Mouse (Mus musculus) stomach, postnatal 0 days (tissue): ENCODE results near the gene Srsf1. TPM values are rescaled to one million over a fixed set of nuclear protein-coding genes. Genes with fewer than 3 reads are reported as not detected.

Experiments used
- ATAC-seq: fragments of 200-750 bp; cut with Nextera tagmentation; 2 replicates; pipeline ENCODE4 v1.8.0; 2017; ENCODE audit not compliant: low FRiP score, low TSS enrichment
- DNase-seq: peaks from one replicate; pipeline ENCODE4 v3.0.0-alpha.2; 2016; ENCODE audit warnings: low spot score
- H3K27ac ChIP-seq: fragments of 300-500 bp; sonication (generic); replicated peaks from 2 replicates; pipeline ENCODE4 v1.5.1; 2014; ENCODE audit warnings: mild to moderate bottlenecking, control low read depth
- H3K27me3 ChIP-seq: fragments of 300-500 bp; sonication (generic); 2 replicates; pipeline ENCODE4 v1.6.1; 2014; ENCODE audit warnings: low read length; ENCODE audit not compliant: control insufficient read depth, insufficient read depth
- H3K36me3 ChIP-seq: fragments of 300-500 bp; sonication (generic); 2 replicates; pipeline ENCODE4 v1.6.1; 2014; ENCODE audit warnings: low read length, mixed read lengths; ENCODE audit not compliant: control insufficient read depth, insufficient read depth
- H3K4me1 ChIP-seq: fragments of 300-500 bp; sonication (generic); replicated peaks from 2 replicates; pipeline ENCODE4 v1.6.1; 2014; ENCODE audit warnings: antibody characterized with exemption; ENCODE audit not compliant: control insufficient read depth, insufficient read depth
- H3K4me2 ChIP-seq: fragments of 300-500 bp; sonication (generic); replicated peaks from 2 replicates; pipeline ENCODE4 v1.6.1; 2014; ENCODE audit warnings: low read depth, mild to moderate bottlenecking, control low read depth, moderate library complexity
- H3K4me3 ChIP-seq: fragments of 300-500 bp; sonication (generic); 2 replicates; pipeline ENCODE4 v1.5.1; 2014; ENCODE audit warnings: low read depth, low read length, control low read depth
- H3K9ac ChIP-seq: fragments of 300-500 bp; sonication (generic); 2 replicates; pipeline ENCODE4 v1.6.1; 2014; ENCODE audit warnings: mild to moderate bottlenecking, low read length, control low read depth, mixed read lengths
- H3K9me3 ChIP-seq: fragments of 300-500 bp; sonication (generic); 2 replicates; pipeline ENCODE4 v1.6.1; 2016; ENCODE audit warnings: low read length; ENCODE audit not compliant: control insufficient read depth
- CTCF ChIP-seq: IDR thresholded peaks from 2 replicates; pipeline ENCODE4 v1.5.1; 2016; ENCODE audit warnings: antibody characterized with exemption, low read depth, mild to moderate bottlenecking, moderate library complexity
- EP300 ChIP-seq: optimal IDR thresholded peaks from 2 replicates; pipeline ENCODE3; 2016; ENCODE audit warnings: antibody characterized with exemption
- WGBS: fragments of 180-500 bp; shearing (Covaris S2); extraction: QIAGEN DNeasy Blood & Tissue Kit; methylation state at CpG from one replicate; pipeline ENCODE4 v1.1.7; 2014; 5-methylcytosine and 5-hydroxymethylcytosine counted together
- polyA plus RNA-seq: library from polyadenylated mRNA; unstranded; fragments of >200 nt; fragmentation: Nextera tagmentation; extraction: Ambion mirVana; gene quantifications from 2 replicates; pipeline ENCODE4 v1.2.1, GENCODE M21; 2015

The Srsf1 gene
- polyA plus RNA-seq, 1 experiment from 2014 or later = 97.5 TPM

GRCm38 (mm10) chr11:88011208-88011913, 35.8 kb upstream of the Srsf1 start:
- H3K4me3 ChIP-seq = no peak overlapping the region
- no peak overlapping the region for H3K4me2 ChIP-seq
- DNase-seq (peak; percentile 52), ATAC-seq (peak; percentile 66; the same call in 1 of the 2 replicates)
- no peaks in the 10 kb centered on the region for H3K36me3 ChIP-seq
- 40% methylated on average over 11 of the region's 11 CpGs for WGBS
- no peak overlapping the region for H3K9ac ChIP-seq
- TF ChIP-seq EP300 (no peak), CTCF (no peak)
- no peaks in the 10 kb centered on the region for H3K9me3 ChIP-seq
- peaks cover 6% of the 10 kb centered on the region; the same call in 1 of the 2 replicates for H3K4me1 ChIP-seq
- no peaks in the 10 kb centered on the region for H3K27me3 ChIP-seq
- H3K27ac ChIP-seq = no peak overlapping the region

- no peak overlapping the region for H3K9ac ChIP-seq
- H3K27ac ChIP-seq = no peak overlapping the region
- H3K4me2 ChIP-seq = no peak overlapping the region
- no peak overlapping the region for H3K4me3 ChIP-seq
- H3K27me3 ChIP-seq = no peaks in the 10 kb centered on the region
- 81% methylated on average over 7 of the region's 7 CpGs for WGBS
- H3K9me3 ChIP-seq = no peaks in the 10 kb centered on the region
- ATAC-seq (no peak), DNase-seq (no peak)
- H3K36me3 ChIP-seq = no peaks in the 10 kb centered on the region
- H3K4me1 ChIP-seq = peaks cover 6% of the 10 kb centered on the region; the same call in 1 of the 2 replicates
- TF ChIP-seq EP300 (no peak), CTCF (no peak)
These were observed 35.2 kb upstream of the Srsf1 start for GRCm38 (mm10) chr11:88011914-88012419.

- Histone ChIP-seq H3K27me3 (no peaks in the 10 kb centered on the region), H3K4me2 (no peak overlapping the region), H3K36me3 (no peaks in the 10 kb centered on the region), H3K4me1 (peaks cover 6% of the 10 kb centered on the region; the same call in 1 of the 2 replicates), H3K27ac (no peak overlapping the region), H3K4me3 (no peak overlapping the region), H3K9me3 (no peaks in the 10 kb centered on the region), H3K9ac (no peak overlapping the region)
- ATAC-seq (no peak), DNase-seq (no peak)
- TF ChIP-seq EP300 (no peak), CTCF (no peak)
- WGBS = 86% methylated on average over 11 of the region's 11 CpGs
These were observed 34.4 kb upstream of the Srsf1 start for GRCm38 (mm10) chr11:88012621-88013244.

- H3K9ac ChIP-seq = no peak overlapping the region
- no peak overlapping the region for H3K4me3 ChIP-seq
- no peaks in the 10 kb centered on the region for H3K9me3 ChIP-seq
- whole genome bisulfite sequencing = 87% methylated on average over 10 of the region's 10 CpGs
- peaks cover 6% of the 10 kb centered on the region; the same call in 1 of the 2 replicates for H3K4me1 ChIP-seq
- ATAC-seq (no peak), DNase-seq (no peak)
- no peak for TF ChIP-seq EP300
- no peak for TF ChIP-seq CTCF
- H3K27me3 ChIP-seq = no peaks in the 10 kb centered on the region
- H3K27ac ChIP-seq = no peak overlapping the region
- H3K36me3 ChIP-seq = no peaks in the 10 kb centered on the region
- no peak overlapping the region for H3K4me2 ChIP-seq
These were observed 33.5 kb upstream of the Srsf1 start for GRCm38 (mm10) chr11:88013632-88014031.

- no peak overlapping the region for H3K27ac ChIP-seq
- no peak for TF ChIP-seq CTCF
- TF ChIP-seq EP300 = no peak
- H3K4me1 ChIP-seq = no peaks in the 10 kb centered on the region
- H3K36me3 ChIP-seq = no peaks in the 10 kb centered on the region
- H3K4me2 ChIP-seq = no peak overlapping the region
- ATAC-seq (no peak), DNase-seq (no peak)
- H3K4me3 ChIP-seq = no peak overlapping the region
- 88% methylated on average over 11 of the region's 11 CpGs for WGBS
- no peaks in the 10 kb centered on the region for H3K9me3 ChIP-seq
- H3K9ac ChIP-seq = no peak overlapping the region
- no peaks in the 10 kb centered on the region for H3K27me3 ChIP-seq
These were observed 32.0 kb upstream of the Srsf1 start for GRCm38 (mm10) chr11:88015161-88015560.

GRCm38 (mm10) chr11:88015795-88016194, 31.4 kb upstream of the Srsf1 start:
- no peak for TF ChIP-seq CTCF
- TF ChIP-seq EP300 = no peak
- Histone ChIP-seq H3K27me3 (no peaks in the 10 kb centered on the region), H3K27ac (no peak overlapping the region), H3K4me3 (no peak overlapping the region), H3K4me2 (no peak overlapping the region), H3K9ac (no peak overlapping the region), H3K4me1 (no peaks in the 10 kb centered on the region), H3K36me3 (no peaks in the 10 kb centered on the region), H3K9me3 (no peaks in the 10 kb centered on the region)
- ATAC-seq = no peak
- DNase-seq = no peak
- 79% methylated on average over 6 of the region's 6 CpGs for WGBS
